Mouse (Mus musculus): Measurements from ENCODE around the gene Ginm1. TPM values are rescaled to one million over a fixed set of nuclear protein-coding genes. Genes with fewer than 3 reads are reported as not detected.
A peak's percentile ranks its signal among the peaks of the same experiment; 100 is the strongest.

Ginm1 gene
- 24.4 and 26.4 TPM in 2 replicates for polyA plus RNA-seq (2012; rRNA removed)

- peak; percentile 97 for DNase-seq (ENCODE audit: low read depth)
- TF ChIP-seq POLR2A (IDR thresholded peaks at IDR 0.05; ENCODE audit: borderline replicate concordance, extremely low read depth, insufficient read depth, insufficient read length, poor library complexity, severe bottlenecking), result peak; percentile 95
- no peak for TF ChIP-seq CTCF (IDR thresholded peaks at IDR 0.05; ENCODE audit: borderline replicate concordance, extremely low read depth, insufficient read depth, insufficient read length)
Observed at GRCm38 (mm10) chr10:7792751-7793385, at the start of gene Ginm1, which contains the start of gene Ppil4. Gene Ginm1, minus strand, starts transcription at chr10:7792824. Gene Ppil4, plus strand, starts transcription at chr10:7792891.

GRCm38 (mm10) chr10:7841571-7842080 lies 49.0 kb upstream of the Ginm1 start:
- peak; percentile 25 for DNase-seq (ENCODE audit: low read depth)
- no peak for TF ChIP-seq CTCF (IDR thresholded peaks at IDR 0.05; ENCODE audit: borderline replicate concordance, extremely low read depth, insufficient read depth, insufficient read length)
- no peak for TF ChIP-seq POLR2A (IDR thresholded peaks at IDR 0.05; ENCODE audit: borderline replicate concordance, extremely low read depth, insufficient read depth, insufficient read length, poor library complexity, severe bottlenecking)

GRCm38 (mm10) chr10:7840785-7841184 lies 48.2 kb upstream of the Ginm1 start:
- TF ChIP-seq CTCF (IDR thresholded peaks at IDR 0.05; ENCODE audit: borderline replicate concordance, extremely low read depth, insufficient read depth, insufficient read length), result no peak
- TF ChIP-seq POLR2A (IDR thresholded peaks at IDR 0.05; ENCODE audit: borderline replicate concordance, extremely low read depth, insufficient read depth, insufficient read length, poor library complexity, severe bottlenecking), result no peak
- DNase-seq (ENCODE audit: low read depth), result no peak

- no peak for TF ChIP-seq CTCF (IDR thresholded peaks at IDR 0.05; ENCODE audit: borderline replicate concordance, extremely low read depth, insufficient read depth, insufficient read length)
- no peak for TF ChIP-seq POLR2A (IDR thresholded peaks at IDR 0.05; ENCODE audit: borderline replicate concordance, extremely low read depth, insufficient read depth, insufficient read length, poor library complexity, severe bottlenecking)
Observed at GRCm38 (mm10) chr10:7840353-7840733, 47.7 kb upstream of the Ginm1 start.

GRCm38 (mm10) chr10:7839551-7840352 lies 47.1 kb upstream of the Ginm1 start:
- TF ChIP-seq POLR2A (IDR thresholded peaks at IDR 0.05; ENCODE audit: borderline replicate concordance, extremely low read depth, insufficient read depth, insufficient read length, poor library complexity, severe bottlenecking), result no peak
- TF ChIP-seq CTCF (IDR thresholded peaks at IDR 0.05; ENCODE audit: borderline replicate concordance, extremely low read depth, insufficient read depth, insufficient read length), result no peak
- DNase-seq (ENCODE audit: low read depth), result peak; percentile 20

More at GRCm38 (mm10) chr10:7840353-7840733, 47.7 kb upstream of the Ginm1 start:
- DNase-seq (ENCODE audit: low read depth), result no peak

GRCm38 (mm10) chr10:7838874-7839421 lies 46.3 kb upstream of the Ginm1 start:
- DNase-seq (ENCODE audit: low read depth), result no peak
- TF ChIP-seq POLR2A (IDR thresholded peaks at IDR 0.05; ENCODE audit: borderline replicate concordance, extremely low read depth, insufficient read depth, insufficient read length, poor library complexity, severe bottlenecking) (no peak), CTCF (IDR thresholded peaks at IDR 0.05; ENCODE audit: borderline replicate concordance, extremely low read depth, insufficient read depth, insufficient read length) (no peak)

GRCm38 (mm10) chr10:7838036-7838435 lies 45.4 kb upstream of the Ginm1 start:
- no peak for TF ChIP-seq CTCF (IDR thresholded peaks at IDR 0.05; ENCODE audit: borderline replicate concordance, extremely low read depth, insufficient read depth, insufficient read length)
- DNase-seq (ENCODE audit: low read depth), result no peak

GRCm38 (mm10) chr10:7837446-7837845 lies 44.8 kb upstream of the Ginm1 start:
- TF ChIP-seq POLR2A (IDR thresholded peaks at IDR 0.05; ENCODE audit: borderline replicate concordance, extremely low read depth, insufficient read depth, insufficient read length, poor library complexity, severe bottlenecking) (no peak), CTCF (IDR thresholded peaks at IDR 0.05; ENCODE audit: borderline replicate concordance, extremely low read depth, insufficient read depth, insufficient read length) (no peak)
- DNase-seq (ENCODE audit: low read depth), result no peak

- no peak for DNase-seq (ENCODE audit: low read depth)
- no peak for TF ChIP-seq CTCF (IDR thresholded peaks at IDR 0.05; ENCODE audit: borderline replicate concordance, extremely low read depth, insufficient read depth, insufficient read length)
- no peak for TF ChIP-seq POLR2A (IDR thresholded peaks at IDR 0.05; ENCODE audit: borderline replicate concordance, extremely low read depth, insufficient read depth, insufficient read length, poor library complexity, severe bottlenecking)
Observed at GRCm38 (mm10) chr10:7836902-7837301, 44.3 kb upstream of the Ginm1 start.

GRCm38 (mm10) chr10:7834671-7835225 lies 42.1 kb upstream of the Ginm1 start:
- no peak for TF ChIP-seq POLR2A (IDR thresholded peaks at IDR 0.05; ENCODE audit: borderline replicate concordance, extremely low read depth, insufficient read depth, insufficient read length, poor library complexity, severe bottlenecking)
- no peak for TF ChIP-seq CTCF (IDR thresholded peaks at IDR 0.05; ENCODE audit: borderline replicate concordance, extremely low read depth, insufficient read depth, insufficient read length)
- no peak for DNase-seq (ENCODE audit: low read depth)
